Mouse (Mus musculus) heart, embryonic 12.5 days (tissue): ENCODE measurements around the gene Mgll. TPM values are rescaled to one million over a fixed set of nuclear protein-coding genes. Genes with fewer than 3 reads are reported as not detected.
A peak's percentile ranks its signal among the peaks of the same experiment; 100 is the strongest.

Experiments used
- ATAC-seq: fragments of 200-750 bp; cut with Nextera tagmentation; 2 replicates; pipeline ENCODE4 v1.8.0; 2017; ENCODE audit warnings: moderate TSS enrichment, moderate library complexity; ENCODE audit not compliant: insufficient number of reproducible peaks, low FRiP score
- H3K27ac ChIP-seq: fragments of 300-500 bp; sonication (generic); 2 replicates; pipeline ENCODE4 v1.5.1; 2016; ENCODE audit warnings: mild to moderate bottlenecking, moderate library complexity; ENCODE audit not compliant: poor library complexity, severe bottlenecking
- H3K27me3 ChIP-seq: fragments of 300-500 bp; sonication (generic); replicated peaks from 2 replicates; pipeline ENCODE4 v1.6.1; 2016; ENCODE audit warnings: mild to moderate bottlenecking, moderate library complexity
- H3K36me3 ChIP-seq: fragments of 300-500 bp; sonication (generic); 2 replicates; pipeline ENCODE4 v1.6.1; 2016; ENCODE audit warnings: mild to moderate bottlenecking, moderate library complexity
- H3K4me1 ChIP-seq: fragments of 300-500 bp; sonication (generic); replicated peaks from 2 replicates; pipeline ENCODE4 v1.6.1; 2016; ENCODE audit warnings: mild to moderate bottlenecking
- H3K4me2 ChIP-seq: fragments of 300-500 bp; sonication (generic); 2 replicates; pipeline ENCODE4 v1.6.1; 2016; ENCODE audit warnings: mild to moderate bottlenecking, moderate library complexity
- H3K4me3 ChIP-seq: fragments of 300-500 bp; sonication (generic); 2 replicates; pipeline ENCODE4 v1.5.1; 2016; ENCODE audit warnings: mild to moderate bottlenecking
- H3K9ac ChIP-seq: fragments of 300-500 bp; sonication (generic); 2 replicates; pipeline ENCODE4 v1.6.1; 2016; ENCODE audit warnings: mild to moderate bottlenecking, moderate library complexity
- H3K9me3 ChIP-seq: fragments of 300-500 bp; sonication (generic); replicated peaks from 2 replicates; pipeline ENCODE4 v1.6.1; 2016; ENCODE audit warnings: mild to moderate bottlenecking, moderate library complexity
- WGBS: fragments of 180-500 bp; shearing (Covaris S2); methylation state at CpG from one replicate; pipeline ENCODE4 v1.1.7; 2016; 5-methylcytosine and 5-hydroxymethylcytosine counted together
- polyA plus RNA-seq: library from polyadenylated mRNA; unstranded; fragments of >200 nt; fragmentation: Nextera tagmentation; extraction: Ambion mirVana; gene quantifications from 2 replicates; pipeline ENCODE4 v1.2.1, GENCODE M21; 2016

Mgll gene
- polyA plus RNA-seq, 1 experiment from 2014 or later: 9.2 TPM

- 59% methylated on average over 7 of the region's 7 CpGs for WGBS
- Histone ChIP-seq H3K9ac (no peak overlapping the region), H3K27me3 (no peaks in the 10 kb centered on the region), H3K9me3 (peaks cover 4% of the 10 kb centered on the region), H3K4me2 (no peak overlapping the region), H3K4me1 (peaks cover 16% of the 10 kb centered on the region), H3K36me3 (peaks cover 8% of the 10 kb centered on the region), H3K27ac (0 out of 2 replicates have a peak overlapping the region, but pooled peaks have one; percentile 19), H3K4me3 (no peak overlapping the region)
- ATAC-seq: no peak
Measured at GRCm38 (mm10) chr6:88858341-88858740, 134.1 kb downstream of the Mgll start.

DNA sequence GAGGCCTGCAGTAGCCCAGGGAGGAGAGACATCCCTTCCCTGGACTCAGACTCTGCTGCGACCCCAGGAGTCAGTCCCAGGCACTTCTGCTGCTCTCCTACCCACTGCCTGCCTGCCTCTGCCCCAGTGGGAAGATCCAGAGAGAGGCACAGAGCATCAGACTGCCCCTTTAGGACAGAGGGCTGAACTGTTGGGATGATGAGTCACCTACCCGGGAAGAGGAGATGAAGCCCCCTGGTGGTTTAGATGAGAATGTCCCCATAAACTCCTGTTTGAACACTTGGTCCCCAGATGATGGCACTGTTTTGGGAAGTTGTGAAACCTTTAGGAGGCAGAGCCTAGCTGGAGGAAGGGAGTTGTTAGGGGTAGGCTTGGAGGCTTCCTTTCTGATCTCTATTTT lies 136.7 kb downstream of the Mgll start:
- 19% methylated on average over 2 of the region's 2 CpGs for WGBS
- no peak overlapping the region for H3K4me2 ChIP-seq
- H3K27ac ChIP-seq: no peak overlapping the region
- peaks cover 11% of the 10 kb centered on the region for H3K36me3 ChIP-seq
- no peak for ATAC-seq
- no peak overlapping the region for H3K9ac ChIP-seq
- H3K27me3 ChIP-seq: no peaks in the 10 kb centered on the region
- peaks cover 4% of the 10 kb centered on the region for H3K9me3 ChIP-seq
- H3K4me3 ChIP-seq: no peak overlapping the region
- H3K4me1 ChIP-seq: peaks cover 16% of the 10 kb centered on the region

GRCm38 (mm10) chr6:88865704-88866103 lies 141.5 kb downstream of the Mgll start:
- Histone ChIP-seq H3K4me3 (no peak overlapping the region), H3K27ac (no peak overlapping the region), H3K36me3 (peaks cover 11% of the 10 kb centered on the region), H3K9me3 (peaks cover 4% of the 10 kb centered on the region), H3K9ac (no peak overlapping the region), H3K27me3 (peaks cover 8% of the 10 kb centered on the region; the same call in 1 of the 2 replicates), H3K4me1 (no peaks in the 10 kb centered on the region), H3K4me2 (no peak overlapping the region)
- ATAC-seq: no peak
- WGBS: 75% methylated on average over 7 of the region's 7 CpGs

DNA sequence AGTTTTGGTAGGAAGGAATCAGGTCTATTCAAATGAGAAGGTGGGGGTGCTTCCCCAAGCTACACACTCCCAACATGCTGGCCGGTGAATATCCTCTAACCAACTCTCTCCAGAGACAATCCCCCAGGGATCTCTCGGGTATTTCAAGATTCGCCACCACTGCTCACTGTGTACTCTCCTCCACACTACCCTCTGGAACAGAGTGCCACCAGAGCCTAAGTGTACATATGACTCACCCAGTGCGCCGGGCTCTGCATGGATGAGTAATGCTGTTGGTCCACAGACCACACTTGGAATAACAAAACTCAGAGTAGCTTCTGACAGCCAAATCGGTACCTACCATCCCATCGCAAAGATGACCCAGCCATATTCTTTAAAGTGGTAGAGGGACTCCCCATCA lies 145.2 kb downstream of the Mgll start:
- 77% methylated on average over 7 of the region's 7 CpGs for WGBS
- ATAC-seq: no peak

GRCm38 (mm10) chr6:88870594-88870993 lies 146.4 kb downstream of the Mgll start:
- Histone ChIP-seq H3K4me2 (no peak overlapping the region), H3K27me3 (peaks cover 25% of the 10 kb centered on the region), H3K9ac (no peak overlapping the region), H3K9me3 (no peaks in the 10 kb centered on the region), H3K4me1 (peaks cover 15% of the 10 kb centered on the region), H3K36me3 (no peaks in the 10 kb centered on the region), H3K4me3 (no peak overlapping the region), H3K27ac (no peak overlapping the region)
- 65% methylated on average over 4 of the region's 4 CpGs for WGBS
- ATAC-seq: no peak

More for the DNA sequence above, 145.2 kb downstream of the Mgll start:
- Histone ChIP-seq H3K36me3 (peaks cover 3% of the 10 kb centered on the region; the same call in 1 of the 2 replicates), H3K9ac (no peak overlapping the region), H3K9me3 (no peaks in the 10 kb centered on the region), H3K4me1 (peaks cover 15% of the 10 kb centered on the region), H3K27ac (no peak overlapping the region), H3K4me2 (no peak overlapping the region), H3K27me3 (peaks cover 20% of the 10 kb centered on the region), H3K4me3 (no peak overlapping the region)

DNA sequence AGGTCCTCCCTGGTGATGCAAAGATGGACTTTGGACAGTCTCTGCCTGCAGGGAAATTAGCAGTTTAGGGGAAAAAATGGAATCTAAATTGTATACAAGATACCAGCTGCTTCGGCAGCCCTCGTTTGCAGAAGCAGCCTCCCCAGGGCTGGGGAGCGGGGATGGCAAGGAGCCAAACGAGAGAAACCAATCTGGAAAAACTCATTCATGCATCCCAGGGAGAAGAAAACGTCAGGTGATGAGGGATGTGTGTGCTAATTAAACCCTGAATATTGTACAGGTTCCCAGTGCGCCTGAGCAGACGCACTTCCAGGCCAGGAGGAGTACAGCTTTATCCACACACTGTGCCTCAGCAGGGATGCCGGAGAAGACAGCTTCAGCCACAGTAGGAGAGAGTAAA lies 147.3 kb downstream of the Mgll start:
- no peak overlapping the region for H3K27ac ChIP-seq
- no peak overlapping the region for H3K9ac ChIP-seq
- no peak for ATAC-seq
- H3K4me2 ChIP-seq: no peak overlapping the region
- H3K9me3 ChIP-seq: no peaks in the 10 kb centered on the region
- no peak overlapping the region for H3K4me3 ChIP-seq
- H3K36me3 ChIP-seq: no peaks in the 10 kb centered on the region
- 50% methylated on average over 8 of the region's 8 CpGs for WGBS
- H3K27me3 ChIP-seq: peaks cover 27% of the 10 kb centered on the region
- peaks cover 15% of the 10 kb centered on the region for H3K4me1 ChIP-seq

DNA sequence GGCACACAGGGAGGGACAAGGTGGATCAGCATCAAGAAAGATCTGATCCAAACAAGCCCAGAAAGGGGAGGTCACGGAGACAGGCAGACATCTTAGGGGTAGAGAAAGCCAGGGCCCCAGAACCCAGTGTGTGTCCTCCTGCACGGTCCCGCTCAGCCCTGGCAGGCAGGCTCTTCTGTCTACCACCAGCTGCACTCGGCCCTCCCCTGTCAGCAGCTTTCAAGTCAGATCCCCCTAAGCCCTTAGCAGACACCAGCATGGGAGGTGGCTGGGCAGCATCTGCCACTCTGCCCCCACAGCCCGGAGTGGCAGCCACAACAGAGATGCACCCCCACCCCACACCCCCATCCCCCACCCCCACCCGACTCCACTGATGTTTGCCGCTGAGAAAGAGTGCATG lies 148.6 kb downstream of the Mgll start:
- H3K27ac ChIP-seq: no peak overlapping the region
- H3K4me2 ChIP-seq: peak overlapping the region; percentile 16; the same call in 1 of the 2 replicates
- ATAC-seq: no peak
- WGBS: 27% methylated on average over 7 of the region's 7 CpGs
- no peaks in the 10 kb centered on the region for H3K36me3 ChIP-seq
- H3K9ac ChIP-seq: 0 out of 2 replicates have a peak overlapping the region, but pooled peaks have one; percentile 5
- peaks cover 25% of the 10 kb centered on the region for H3K27me3 ChIP-seq
- peaks cover 15% of the 10 kb centered on the region for H3K4me1 ChIP-seq
- H3K4me3 ChIP-seq: no peak overlapping the region
- no peaks in the 10 kb centered on the region for H3K9me3 ChIP-seq

DNA sequence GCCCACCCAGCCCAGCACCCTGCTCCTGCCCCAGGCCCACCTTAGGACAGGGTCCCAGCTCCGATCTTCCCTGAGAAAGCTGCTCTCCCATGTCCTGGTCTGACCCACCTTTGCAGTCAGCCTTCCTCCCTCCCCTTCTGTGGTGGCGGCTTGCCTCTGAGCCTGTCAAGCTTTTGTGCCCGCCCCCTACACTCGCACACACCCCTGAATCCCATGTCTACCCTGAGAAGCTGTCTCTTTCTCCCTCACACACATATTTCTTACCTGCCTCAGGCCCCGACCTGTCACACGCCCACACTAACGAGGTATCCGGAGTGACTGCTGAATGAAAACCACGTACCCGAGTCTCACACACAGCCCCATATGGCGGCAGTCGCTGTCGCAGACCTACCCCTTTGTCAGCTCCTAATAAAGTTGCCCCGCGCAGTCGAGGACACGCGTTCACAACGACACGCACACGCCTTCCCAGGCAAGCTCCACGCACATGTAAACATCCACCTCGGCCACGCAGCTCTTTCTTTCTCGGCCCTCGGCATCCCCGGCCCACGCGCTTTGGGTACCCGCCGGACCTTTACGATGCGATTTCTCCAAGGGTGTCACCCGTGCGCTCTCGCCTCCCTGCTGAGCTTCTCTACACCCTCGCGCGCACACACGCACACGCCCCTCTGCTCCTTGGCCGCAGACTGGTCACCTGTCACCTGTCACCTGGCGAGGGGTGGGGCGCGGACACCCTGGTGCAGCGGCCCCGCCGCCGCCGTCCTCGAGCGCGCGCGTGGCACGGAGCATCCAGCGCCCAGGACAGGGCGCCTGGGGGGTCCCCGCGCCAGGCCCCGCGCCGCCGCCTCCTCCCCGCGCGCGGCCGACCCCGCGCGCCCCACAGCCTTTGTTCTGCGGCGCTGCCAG lies 150.0 kb downstream of the Mgll start:
- 5% methylated on average over 67 of the region's 74 CpGs for WGBS
- ATAC-seq: 0 out of 2 replicates have a peak, but pooled peaks have one; percentile 24
- H3K27me3 ChIP-seq: peaks cover 25% of the 10 kb centered on the region

GRCm38 (mm10) chr6:88874868-88875508 lies 150.8 kb downstream of the Mgll start, which contains the start of gene Podxl2:
Gene Podxl2, minus strand, starts transcription at chr6:88875044.
- Histone ChIP-seq H3K27me3 (peaks cover 25% of the 10 kb centered on the region), H3K4me3 (peak within 1 kb of the TSS; percentile 81), H3K4me1 (peaks cover 15% of the 10 kb centered on the region), H3K9me3 (no peaks in the 10 kb centered on the region), H3K9ac (peak within 1 kb of the TSS; percentile 82), H3K27ac (no peak within 1 kb of the TSS), H3K4me2 (peak within 1 kb of the TSS; percentile 98), H3K36me3 (0 out of 2 replicates have a peak, but pooled peaks cover 1% of the 10 kb centered on the region)
- WGBS: 16% methylated on average over 62 of the region's 63 CpGs
- peak; percentile 58 for ATAC-seq

More for the DNA sequence above, 150.0 kb downstream of the Mgll start:
- no peaks in the 10 kb centered on the region for H3K9me3 ChIP-seq
- H3K4me1 ChIP-seq: peaks cover 15% of the 10 kb centered on the region
- H3K27ac ChIP-seq: no peak overlapping the region
- peak overlapping the region; percentile 98 for H3K4me2 ChIP-seq
- H3K36me3 ChIP-seq: no peaks in the 10 kb centered on the region
- peak overlapping the region; percentile 82 for H3K9ac ChIP-seq
- peak overlapping the region; percentile 81 for H3K4me3 ChIP-seq
